Mouse (Mus musculus) ovary, adult 18-20 months (tissue): ENCODE results near the gene Wdr93.

Source experiments
- DNase-seq: peaks from one replicate; pipeline ENCODE4 v3.0.0; 2022; ENCODE audit warnings: low spot score, mixed read lengths

The Wdr93 gene

GRCm38 (mm10) chr7:79742659-79743536 is at the start of gene Wdr93, which contains the start of gene Pex11a:
TSS of gene Wdr93 (plus strand) at chr7:79743163.
TSS of gene Pex11a (minus strand) at chr7:79743131.
- peak; percentile 73 for DNase-seq

- no peak for DNase-seq
Observed at GRCm38 (mm10) chr7:79696495-79696894, 46.5 kb upstream of the Wdr93 start.

GRCm38 (mm10) chr7:79702755-79703154 is 40.2 kb upstream of the Wdr93 start:
- no peak for DNase-seq

GRCm38 (mm10) chr7:79705210-79705609 is 37.8 kb upstream of the Wdr93 start:
- DNase-seq, result no peak

GRCm38 (mm10) chr7:79710130-79710607 is 32.8 kb upstream of the Wdr93 start:
- DNase-seq, result no peak

GRCm38 (mm10) chr7:79710831-79711230 is 32.1 kb upstream of the Wdr93 start:
- DNase-seq, result no peak

- peak; percentile 82 for DNase-seq
Observed at GRCm38 (mm10) chr7:79715187-79715981, 27.6 kb upstream of the Wdr93 start, which contains the start of gene Kif7. TSS of gene Kif7 (minus strand) at chr7:79715720.

- peak; percentile 21 for DNase-seq
Observed at GRCm38 (mm10) chr7:79721386-79721977, 21.5 kb upstream of the Wdr93 start.

- DNase-seq, result no peak
Observed at GRCm38 (mm10) chr7:79727091-79727490, 15.9 kb upstream of the Wdr93 start.

- no peak for DNase-seq
Observed at GRCm38 (mm10) chr7:79728219-79728618, 14.7 kb upstream of the Wdr93 start.

GRCm38 (mm10) chr7:79729169-79729568 is 13.8 kb upstream of the Wdr93 start:
- DNase-seq, result no peak

GRCm38 (mm10) chr7:79729743-79730370 is 13.1 kb upstream of the Wdr93 start:
- DNase-seq, result no peak

- DNase-seq, result no peak
Observed at GRCm38 (mm10) chr7:79731438-79731837, 11.5 kb upstream of the Wdr93 start.

- no peak for DNase-seq
Observed at GRCm38 (mm10) chr7:79732622-79733021, 10.3 kb upstream of the Wdr93 start, which contains the start of gene Plin1. TSS of gene Plin1 (minus strand) at chr7:79732903.

- peak; percentile 75 for DNase-seq
Observed at GRCm38 (mm10) chr7:79734563-79734962, 8.4 kb upstream of the Wdr93 start.

GRCm38 (mm10) chr7:79736511-79736910 is 6.5 kb upstream of the Wdr93 start:
- DNase-seq, result no peak

GRCm38 (mm10) chr7:79738913-79739312 is 4.0 kb upstream of the Wdr93 start:
- DNase-seq, result no peak

GRCm38 (mm10) chr7:79740279-79740678 is 2.7 kb upstream of the Wdr93 start:
- DNase-seq, result no peak

- no peak for DNase-seq
Observed at GRCm38 (mm10) chr7:79742277-79742658, 695 bp upstream of the Wdr93 start.

GRCm38 (mm10) chr7:79744051-79744450 is 1.1 kb downstream of the Wdr93 start:
- no peak for DNase-seq

GRCm38 (mm10) chr7:79744585-79744984 is 1.6 kb downstream of the Wdr93 start:
- DNase-seq, result no peak

- no peak for DNase-seq
Observed at GRCm38 (mm10) chr7:79747659-79748058, 4.7 kb downstream of the Wdr93 start.
